Mouse (Mus musculus) CD8-positive naive resting alpha-beta T cell, adult 2 months (primary cell): ENCODE data around the gene Slco2a1.

Experiments used
- DNase-seq, 2 experiments: peaks; one replicate each; pipeline ENCODE4 v3.0.0; 2022; ENCODE audit warnings: low read depth in 2 of 2, low spot score in 2 of 2

Gene Slco2a1

GRCm38 (mm10) chr9:103116941-103117340 is 128.4 kb downstream of the Slco2a1 start:
- DNase-seq: no peak

GRCm38 (mm10) chr9:103117495-103117894 is 129.0 kb downstream of the Slco2a1 start:
- DNase-seq: no peak

GRCm38 (mm10) chr9:103117951-103118350 is 129.4 kb downstream of the Slco2a1 start:
- DNase-seq: no peak

GRCm38 (mm10) chr9:103118651-103119275 is 130.3 kb downstream of the Slco2a1 start:
- DNase-seq: no peak

- DNase-seq: no peak
Measured at GRCm38 (mm10) chr9:103119781-103120180, 131.3 kb downstream of the Slco2a1 start.

DNA sequence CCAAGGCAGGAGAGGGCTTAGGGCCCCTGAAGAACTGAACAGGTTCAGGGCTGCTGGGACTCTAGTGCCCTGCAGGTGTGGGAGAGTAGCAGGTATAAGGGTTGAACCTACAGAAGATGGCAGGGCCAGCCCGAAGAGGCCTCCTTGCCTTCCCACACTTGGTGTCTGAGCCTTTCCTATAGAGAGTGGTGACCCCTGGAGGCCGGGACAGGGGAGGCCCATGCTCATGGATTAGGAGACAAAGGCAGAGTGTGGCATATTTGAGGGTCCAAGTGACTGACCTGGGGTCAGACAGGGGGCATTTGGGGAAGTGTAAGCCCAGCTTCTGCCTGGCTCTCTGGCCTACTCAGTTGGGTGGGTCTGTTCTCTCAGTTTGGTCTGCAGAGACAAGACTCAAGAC is 131.7 kb downstream of the Slco2a1 start:
- DNase-seq: no peak

- no peak for DNase-seq
Measured at GRCm38 (mm10) chr9:103121546-103121945, 133.0 kb downstream of the Slco2a1 start.

- no peak for DNase-seq
Measured at GRCm38 (mm10) chr9:103124746-103125145, 136.2 kb downstream of the Slco2a1 start.

- no peak for DNase-seq
Measured at GRCm38 (mm10) chr9:103133493-103134124, 145.1 kb downstream of the Slco2a1 start.

DNA sequence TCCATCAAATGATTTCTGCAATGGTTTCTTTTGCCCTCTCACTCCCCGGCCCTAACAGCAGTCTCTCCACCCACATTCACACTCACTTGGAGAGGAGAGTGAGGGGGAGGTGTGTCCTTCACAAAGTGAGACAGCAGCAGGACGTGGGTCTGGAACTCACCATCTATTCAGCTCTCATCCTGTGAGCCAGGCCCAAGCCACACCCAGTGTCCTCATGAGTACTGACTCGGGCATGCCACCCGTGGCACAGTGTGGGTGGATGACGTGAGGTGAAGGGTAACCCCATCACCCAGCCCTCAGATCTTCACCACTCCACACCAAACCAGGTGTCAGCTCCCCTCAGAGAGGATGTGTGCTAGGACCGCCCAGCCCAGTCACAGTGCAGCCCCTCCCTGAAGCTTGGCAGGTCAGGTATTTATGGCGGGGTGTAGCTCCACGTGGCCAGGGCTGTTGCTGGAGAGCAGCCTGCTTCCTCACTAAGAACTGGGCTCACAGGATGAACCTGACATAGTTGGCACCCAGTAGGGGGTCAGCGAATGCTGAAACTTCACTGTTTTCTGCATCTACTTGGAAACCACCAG is 146.0 kb downstream of the Slco2a1 start:
- no peak for DNase-seq

GRCm38 (mm10) chr9:103139481-103139880 is 151.0 kb downstream of the Slco2a1 start:
- no peak for DNase-seq

- no peak for DNase-seq
Measured at GRCm38 (mm10) chr9:103140384-103140783, 151.9 kb downstream of the Slco2a1 start.

- DNase-seq: no peak
Measured at GRCm38 (mm10) chr9:103141266-103141665, 152.8 kb downstream of the Slco2a1 start.

- no peak for DNase-seq
Measured at GRCm38 (mm10) chr9:103143881-103144280, 155.4 kb downstream of the Slco2a1 start.

DNA sequence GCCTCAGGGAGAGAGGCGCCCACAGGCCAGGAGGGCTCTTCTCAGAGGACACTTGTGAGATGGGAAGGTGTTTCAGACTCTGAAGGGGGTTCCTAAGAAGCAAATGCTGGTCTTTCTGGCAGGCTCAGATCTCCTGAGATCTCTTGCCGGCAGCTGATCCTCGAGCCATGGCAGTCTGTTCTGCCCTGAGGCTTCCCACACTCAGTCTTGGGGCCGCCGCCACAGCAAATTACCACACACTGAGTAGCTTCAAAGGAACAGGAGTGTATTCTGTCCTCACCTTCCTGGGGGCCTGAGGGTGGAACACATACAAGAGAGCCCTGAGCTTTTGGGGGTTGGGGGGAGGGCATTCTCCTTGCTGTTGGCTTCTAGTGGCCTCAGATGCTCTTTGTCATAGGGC is 156.8 kb downstream of the Slco2a1 start:
- no peak for DNase-seq
